Mouse (Mus musculus) lung, postnatal 0 days (tissue): ENCODE measurements at regions not wholly inside any gene's neighbourhood (a gene's known extent, or its start where the extent isn't known, plus 50 kb on each side); places are given as distances from the start of the nearest gene placed in this dataset.

Source experiments
- ATAC-seq: fragments of 200-750 bp; cut with Nextera tagmentation; 2 replicates; pipeline ENCODE4 v1.8.0; 2017; ENCODE audit warnings: moderate library complexity
- DNase-seq: peaks from one replicate; pipeline ENCODE4 v3.0.0-alpha.2; 2016; ENCODE audit warnings: low spot score
- H3K27ac ChIP-seq: fragments of 300-500 bp; sonication (generic); 2 replicates; pipeline ENCODE4 v1.5.1; 2014; ENCODE audit warnings: antibody characterized with exemption, mild to moderate bottlenecking, low read length, mixed read lengths
- H3K27me3 ChIP-seq: fragments of 300-500 bp; sonication (generic); replicated peaks from 2 replicates; pipeline ENCODE4 v1.6.1; 2014; ENCODE audit warnings: low read length, mixed read lengths; ENCODE audit not compliant: insufficient read depth
- H3K36me3 ChIP-seq: fragments of 300-500 bp; sonication (generic); 2 replicates; pipeline ENCODE4 v1.6.1; 2014; ENCODE audit warnings: low read length, mixed read lengths; ENCODE audit not compliant: insufficient read depth
- H3K4me1 ChIP-seq: fragments of 300-500 bp; sonication (generic); 2 replicates; pipeline ENCODE4 v1.6.1; 2014; ENCODE audit warnings: antibody characterized with exemption, low read depth, low read length, mixed read lengths; ENCODE audit not compliant: insufficient read depth
- H3K4me2 ChIP-seq: fragments of 300-500 bp; sonication (generic); replicated peaks from 2 replicates; pipeline ENCODE4 v1.6.1; 2014; ENCODE audit warnings: low read depth, mild to moderate bottlenecking, low read length, moderate library complexity, mixed read lengths
- H3K4me3 ChIP-seq: fragments of 300-500 bp; sonication (generic); 2 replicates; pipeline ENCODE4 v1.5.1; 2014; ENCODE audit warnings: low read depth, low read length
- H3K9ac ChIP-seq: fragments of 300-500 bp; sonication (generic); replicated peaks from 2 replicates; pipeline ENCODE4 v1.6.1; 2014; ENCODE audit warnings: low read depth, mild to moderate bottlenecking
- H3K9me3 ChIP-seq: fragments of 300-500 bp; sonication (generic); 2 replicates; pipeline ENCODE4 v1.6.1; 2016; ENCODE audit warnings: low read length, mixed read lengths
- CTCF ChIP-seq: IDR thresholded peaks from 2 replicates; pipeline ENCODE4 v1.5.1; 2016; ENCODE audit warnings: antibody characterized with exemption, mild to moderate bottlenecking
- EP300 ChIP-seq: IDR thresholded peaks from 2 replicates; pipeline ENCODE4 v1.6.1; 2016; ENCODE audit warnings: antibody characterized with exemption, mild to moderate bottlenecking, control low read depth
- WGBS: fragments of 180-500 bp; shearing (Covaris S2); extraction: QIAGEN DNeasy Blood & Tissue Kit; methylation state at CpG from one replicate; pipeline ENCODE4 v1.1.7; 2014; 5-methylcytosine and 5-hydroxymethylcytosine counted together

GRCm38 (mm10) chr13:84349001-84349720 lies 127.1 kb downstream of the Tmem161b start:
- WGBS = under 1% methylated on average over 23 of the region's 23 CpGs
- ATAC-seq = no peak
- no peaks in the 10 kb centered on the region for H3K9me3 ChIP-seq
- H3K36me3 ChIP-seq = no peaks in the 10 kb centered on the region
- H3K4me1 ChIP-seq = peaks cover 8% of the 10 kb centered on the region; the same call in 1 of the 2 replicates
- peak overlapping the region; percentile 80 for H3K4me2 ChIP-seq
- DNase-seq = peak; percentile 59
- peaks cover 29% of the 10 kb centered on the region for H3K27me3 ChIP-seq
- peak overlapping the region; percentile 39 for H3K4me3 ChIP-seq
- H3K27ac ChIP-seq = no peak overlapping the region
- no peak overlapping the region for H3K9ac ChIP-seq
- no peak for TF ChIP-seq CTCF
- no peak for TF ChIP-seq EP300

DNA sequence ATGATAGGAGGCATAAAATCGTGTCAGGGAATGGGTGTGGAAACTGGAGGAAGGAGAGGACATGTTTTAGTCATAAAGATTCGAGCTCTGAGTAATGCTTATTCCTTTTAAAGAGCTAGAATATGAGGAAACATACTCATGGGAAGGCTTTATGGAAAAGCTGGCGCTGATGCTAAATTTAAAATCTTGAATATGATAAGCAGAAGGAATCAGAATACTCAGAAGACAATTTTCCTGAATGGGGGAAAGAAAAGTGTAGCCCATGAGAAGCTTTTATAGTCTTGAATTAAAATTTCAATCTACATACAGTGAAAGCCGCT lies 127.6 kb downstream of the Tmem161b start:
- 46% methylated on average over 4 of the region's 4 CpGs for WGBS
- Histone ChIP-seq H3K27ac (no peak overlapping the region), H3K27me3 (peaks cover 25% of the 10 kb centered on the region), H3K4me1 (peaks cover 8% of the 10 kb centered on the region; the same call in 1 of the 2 replicates), H3K9ac (no peak overlapping the region), H3K4me2 (peak overlapping the region; percentile 80), H3K36me3 (no peaks in the 10 kb centered on the region), H3K9me3 (no peaks in the 10 kb centered on the region), H3K4me3 (peak overlapping the region; percentile 39; the same call in 1 of the 2 replicates)
- ATAC-seq = no peak
- TF ChIP-seq CTCF (no peak), EP300 (no peak)
- no peak for DNase-seq

GRCm38 (mm10) chr13:84350791-84351190 lies 128.7 kb downstream of the Tmem161b start:
- no peaks in the 10 kb centered on the region for H3K9me3 ChIP-seq
- 35% methylated on average over 5 of the region's 5 CpGs for WGBS

DNA sequence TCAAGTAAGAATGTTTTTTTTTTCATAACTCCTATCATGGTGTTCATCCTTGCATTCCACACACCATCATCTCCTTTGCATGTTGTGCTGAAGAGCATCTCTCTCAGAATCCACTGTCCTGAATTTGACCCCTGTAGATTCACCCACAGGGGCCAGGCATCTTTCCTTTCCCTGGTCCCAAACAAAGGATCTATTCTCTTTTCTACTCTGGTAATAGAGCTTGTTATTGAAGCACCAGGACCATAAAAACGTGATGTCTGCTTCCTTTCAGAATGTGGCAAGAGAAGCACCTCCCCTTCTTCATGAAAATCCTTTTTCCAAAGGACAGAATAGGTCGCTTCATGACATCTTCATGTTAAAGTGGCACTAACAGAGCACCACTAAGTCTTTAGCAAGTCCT lies 134.4 kb downstream of the Tmem161b start:
- H3K36me3 ChIP-seq = no peaks in the 10 kb centered on the region
- no peak overlapping the region for H3K4me3 ChIP-seq
- no peak overlapping the region for H3K9ac ChIP-seq
- no peak overlapping the region for H3K4me2 ChIP-seq
- no peak overlapping the region for H3K27ac ChIP-seq
- no peaks in the 10 kb centered on the region for H3K9me3 ChIP-seq
- ATAC-seq (no peak), DNase-seq (no peak)
- 34% methylated on average over 2 of the region's 2 CpGs for WGBS
- H3K27me3 ChIP-seq = no peaks in the 10 kb centered on the region
- no peaks in the 10 kb centered on the region for H3K4me1 ChIP-seq
- TF ChIP-seq EP300 (no peak), CTCF (no peak)

More at GRCm38 (mm10) chr13:84350791-84351190, 128.7 kb downstream of the Tmem161b start:
- Histone ChIP-seq H3K4me3 (no peak overlapping the region), H3K4me2 (no peak overlapping the region), H3K4me1 (peaks cover 8% of the 10 kb centered on the region; the same call in 1 of the 2 replicates), H3K36me3 (no peaks in the 10 kb centered on the region), H3K9ac (no peak overlapping the region), H3K27ac (no peak overlapping the region), H3K27me3 (peaks cover 15% of the 10 kb centered on the region)
- ATAC-seq = no peak
- TF ChIP-seq CTCF (no peak), EP300 (no peak)
- no peak for DNase-seq

GRCm38 (mm10) chr13:84360536-84360935 lies 138.4 kb downstream of the Tmem161b start:
- no peaks in the 10 kb centered on the region for H3K27me3 ChIP-seq
- H3K9me3 ChIP-seq = no peaks in the 10 kb centered on the region
- no peak overlapping the region for H3K4me3 ChIP-seq
- H3K36me3 ChIP-seq = no peaks in the 10 kb centered on the region
- no peak overlapping the region for H3K27ac ChIP-seq
- 86% methylated on average over 2 of the region's 2 CpGs for WGBS
- DNase-seq (no peak), ATAC-seq (no peak)
- H3K4me2 ChIP-seq = no peak overlapping the region
- TF ChIP-seq CTCF = no peak
- no peak for TF ChIP-seq EP300
- no peak overlapping the region for H3K9ac ChIP-seq
- no peaks in the 10 kb centered on the region for H3K4me1 ChIP-seq

DNA sequence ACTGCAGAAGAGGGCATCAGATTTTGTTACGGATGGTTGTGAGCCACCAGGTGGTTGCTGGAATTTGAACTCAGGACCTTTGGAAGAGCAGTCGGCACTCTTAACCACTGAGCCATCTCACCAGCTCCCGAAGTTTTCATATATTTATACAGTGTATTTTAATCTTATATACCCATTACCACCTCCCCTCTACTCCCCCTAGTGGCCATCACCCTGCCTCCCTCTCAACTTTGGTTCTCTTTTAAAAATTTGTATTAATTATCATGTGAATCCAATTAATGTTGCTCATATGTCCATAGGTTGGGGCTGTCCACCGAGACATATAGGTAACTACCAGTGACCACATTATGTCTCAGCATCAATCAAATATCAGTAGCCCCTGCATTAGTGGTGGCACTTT lies 142.0 kb downstream of the Tmem161b start:
- H3K4me1 ChIP-seq = no peaks in the 10 kb centered on the region
- H3K36me3 ChIP-seq = no peaks in the 10 kb centered on the region
- no peak overlapping the region for H3K4me3 ChIP-seq
- H3K9ac ChIP-seq = no peak overlapping the region
- peak; percentile 37 for TF ChIP-seq CTCF
- no peak for TF ChIP-seq EP300
- 84% methylated on average over 4 of the region's 4 CpGs for WGBS
- no peaks in the 10 kb centered on the region for H3K27me3 ChIP-seq
- H3K27ac ChIP-seq = no peak overlapping the region
- ATAC-seq (no peak), DNase-seq (no peak)
- H3K4me2 ChIP-seq = no peak overlapping the region
- H3K9me3 ChIP-seq = no peaks in the 10 kb centered on the region

GRCm38 (mm10) chr13:84365503-84365902 lies 143.4 kb downstream of the Tmem161b start:
- ATAC-seq = no peak
- Histone ChIP-seq H3K9ac (no peak overlapping the region), H3K4me1 (no peaks in the 10 kb centered on the region), H3K9me3 (no peaks in the 10 kb centered on the region), H3K36me3 (no peaks in the 10 kb centered on the region), H3K4me2 (no peak overlapping the region), H3K4me3 (no peak overlapping the region), H3K27ac (no peak overlapping the region), H3K27me3 (no peaks in the 10 kb centered on the region)
- no peak for DNase-seq
- no peak for TF ChIP-seq EP300
- no peak for TF ChIP-seq CTCF
